Mouse (Mus musculus): ENCODE results near the gene Nek9. TPM values are rescaled to one million over a fixed set of nuclear protein-coding genes. Genes with fewer than 3 reads are reported as not detected.
A peak's percentile ranks its signal among the peaks of the same experiment; 100 is the strongest.

The Nek9 gene
- polyA plus RNA-seq, 1 experiment from 2014 or later = 10.2 TPM

DNA sequence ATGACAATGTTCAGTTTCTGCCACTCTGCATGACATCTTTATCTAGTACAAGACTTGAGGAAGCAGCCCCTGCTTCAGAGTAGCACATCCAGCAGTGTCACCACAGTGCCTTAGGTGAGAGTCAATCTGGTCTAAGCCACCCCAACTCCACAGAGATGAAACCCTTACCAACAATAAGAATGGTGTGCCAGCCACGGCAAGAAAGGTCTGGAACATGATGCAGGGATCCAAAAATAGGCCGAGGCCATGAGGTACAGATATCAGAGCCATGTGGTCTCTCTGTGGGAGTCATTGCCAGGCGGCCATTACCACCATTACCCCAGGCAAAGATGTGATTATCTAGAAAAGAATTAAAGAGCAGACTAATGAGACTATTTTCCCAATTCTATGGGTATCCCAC lies 30.5 kb downstream of the Nek9 start:
- no peak overlapping the region for H3K4me3 ChIP-seq (ENCODE audit: low read depth, low read length)
- 86% methylated on average over 3 of the region's 3 CpGs for WGBS
- H3K9me3 ChIP-seq (ENCODE audit: control insufficient read depth) = no peaks in the 10 kb centered on the region
- H3K4me2 ChIP-seq (replicated peaks; ENCODE audit: low read depth) = no peak overlapping the region
- ATAC-seq = no peak
- no peak overlapping the region for H3K27ac ChIP-seq (ENCODE audit: low read depth, low read length)
- H3K4me1 ChIP-seq (replicated peaks; ENCODE audit: control insufficient read depth, insufficient read depth, low read length) = no peaks in the 10 kb centered on the region
- H3K36me3 ChIP-seq (ENCODE audit: control insufficient read depth, insufficient read depth) = peaks cover 90% of the 10 kb centered on the region
- no peak for TF ChIP-seq CTCF (IDR thresholded peaks at IDR 0.05; ENCODE audit: low read depth)
- H3K9ac ChIP-seq (ENCODE audit: low read depth, low read length) = no peak overlapping the region
- no peaks in the 10 kb centered on the region for H3K27me3 ChIP-seq (replicated peaks; ENCODE audit: control insufficient read depth, insufficient read depth, low read length)

DNA sequence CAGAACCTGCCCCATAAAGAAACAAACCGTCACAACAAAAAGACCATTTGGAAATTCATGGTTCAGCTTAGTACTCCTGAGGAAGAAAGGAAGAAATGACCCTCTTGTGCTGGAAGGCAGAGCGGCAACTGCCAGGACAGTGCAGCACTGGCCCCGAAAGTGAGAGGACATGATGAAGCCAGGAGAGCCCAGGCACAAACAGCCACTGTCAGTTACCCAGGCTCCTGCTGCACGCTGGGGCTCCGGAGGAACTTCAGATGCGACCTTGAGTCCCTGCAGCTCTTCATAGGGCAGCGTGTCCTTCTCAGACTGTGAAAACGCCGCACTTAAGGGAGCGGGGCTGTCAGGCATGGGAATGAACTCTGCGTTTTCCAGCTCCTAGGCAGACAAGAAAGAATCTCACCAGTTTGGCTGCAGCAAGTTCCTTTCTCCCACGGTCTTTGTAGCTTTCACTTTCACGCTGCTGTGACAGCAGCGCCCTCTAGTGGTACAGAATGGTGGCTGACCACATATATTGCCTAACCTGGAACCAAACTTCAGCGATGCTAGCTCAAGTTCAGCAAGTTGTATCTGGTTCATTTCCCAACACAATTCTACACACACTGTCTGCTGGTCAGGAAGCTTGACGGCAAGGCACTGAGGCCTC lies 33.8 kb downstream of the Nek9 start:
- no peak overlapping the region for H3K4me3 ChIP-seq (ENCODE audit: low read depth, low read length)
- no peak overlapping the region for H3K9ac ChIP-seq (ENCODE audit: low read depth, low read length)
- H3K4me2 ChIP-seq (replicated peaks; ENCODE audit: low read depth) = peak overlapping the region; percentile 35
- H3K36me3 ChIP-seq (ENCODE audit: control insufficient read depth, insufficient read depth) = peaks cover 90% of the 10 kb centered on the region
- WGBS = 44% methylated on average over 16 of the region's 16 CpGs
- no peak overlapping the region for H3K27ac ChIP-seq (ENCODE audit: low read depth, low read length)
- ATAC-seq = peak; percentile 55
- TF ChIP-seq CTCF (IDR thresholded peaks at IDR 0.05; ENCODE audit: low read depth) = peak; percentile 100
- no peaks in the 10 kb centered on the region for H3K27me3 ChIP-seq (replicated peaks; ENCODE audit: control insufficient read depth, insufficient read depth, low read length)
- H3K4me1 ChIP-seq (replicated peaks; ENCODE audit: control insufficient read depth, insufficient read depth, low read length) = no peaks in the 10 kb centered on the region
- H3K9me3 ChIP-seq (ENCODE audit: control insufficient read depth) = no peaks in the 10 kb centered on the region

DNA sequence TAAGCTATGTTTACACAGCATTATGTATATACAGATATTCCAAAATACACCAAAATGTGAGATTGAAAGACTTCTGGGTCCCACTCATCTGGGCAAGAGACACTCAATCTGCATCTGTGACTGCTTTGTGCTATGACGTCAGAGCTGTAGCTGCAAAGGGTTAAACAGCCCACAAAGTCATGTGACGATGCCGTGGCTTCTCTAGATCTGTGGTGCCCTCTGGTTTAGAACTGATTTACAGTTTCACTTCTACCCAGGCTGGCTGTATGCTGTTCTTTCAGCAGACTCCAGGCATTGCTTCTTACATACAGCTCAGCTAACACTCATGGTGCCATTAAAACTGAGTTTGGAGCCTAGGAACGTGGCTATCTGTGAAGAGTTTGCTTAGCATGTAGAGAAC lies 34.4 kb downstream of the Nek9 start:
- H3K36me3 ChIP-seq (ENCODE audit: control insufficient read depth, insufficient read depth) = peaks cover 84% of the 10 kb centered on the region
- no peak overlapping the region for H3K27ac ChIP-seq (ENCODE audit: low read depth, low read length)
- H3K4me2 ChIP-seq (replicated peaks; ENCODE audit: low read depth) = no peak overlapping the region
- no peaks in the 10 kb centered on the region for H3K9me3 ChIP-seq (ENCODE audit: control insufficient read depth)
- ATAC-seq = no peak
- H3K27me3 ChIP-seq (replicated peaks; ENCODE audit: control insufficient read depth, insufficient read depth, low read length) = no peaks in the 10 kb centered on the region
- WGBS = 59% methylated on average over 4 of the region's 4 CpGs
- no peak overlapping the region for H3K4me3 ChIP-seq (ENCODE audit: low read depth, low read length)
- no peak overlapping the region for H3K9ac ChIP-seq (ENCODE audit: low read depth, low read length)
- TF ChIP-seq CTCF (IDR thresholded peaks at IDR 0.05; ENCODE audit: low read depth) = 0 out of 2 replicates have a peak, but pooled peaks have one; percentile 21
- H3K4me1 ChIP-seq (replicated peaks; ENCODE audit: control insufficient read depth, insufficient read depth, low read length) = no peaks in the 10 kb centered on the region

DNA sequence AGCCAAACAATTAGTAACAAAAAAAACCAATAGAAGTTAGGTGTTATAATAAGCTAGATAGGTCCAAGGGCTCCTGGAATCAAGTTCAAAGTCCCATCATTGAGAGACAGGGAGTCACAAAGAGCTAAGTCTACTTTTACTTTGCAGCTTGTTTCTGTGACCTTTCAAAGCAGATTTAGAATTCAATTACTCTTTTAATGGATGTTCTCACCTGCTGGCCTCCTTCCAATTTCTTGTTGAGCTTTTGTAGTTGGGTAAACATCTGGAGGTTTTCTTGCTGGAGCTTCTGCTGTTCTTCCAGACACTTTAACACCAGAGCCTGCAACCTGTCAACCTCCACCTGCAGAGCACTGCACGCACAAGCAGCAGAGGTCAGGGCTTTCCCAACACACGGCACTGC lies 35.9 kb downstream of the Nek9 start:
- TF ChIP-seq CTCF (IDR thresholded peaks at IDR 0.05; ENCODE audit: low read depth) = no peak
- H3K27me3 ChIP-seq (replicated peaks; ENCODE audit: control insufficient read depth, insufficient read depth, low read length) = no peaks in the 10 kb centered on the region
- 56% methylated on average over 2 of the region's 2 CpGs for WGBS
- ATAC-seq = no peak
- H3K36me3 ChIP-seq (ENCODE audit: control insufficient read depth, insufficient read depth) = peaks cover 69% of the 10 kb centered on the region
- H3K27ac ChIP-seq (ENCODE audit: low read depth, low read length) = no peak overlapping the region
- no peaks in the 10 kb centered on the region for H3K4me1 ChIP-seq (replicated peaks; ENCODE audit: control insufficient read depth, insufficient read depth, low read length)
- H3K4me3 ChIP-seq (ENCODE audit: low read depth, low read length) = no peak overlapping the region
- no peaks in the 10 kb centered on the region for H3K9me3 ChIP-seq (ENCODE audit: control insufficient read depth)
- no peak overlapping the region for H3K4me2 ChIP-seq (replicated peaks; ENCODE audit: low read depth)
- no peak overlapping the region for H3K9ac ChIP-seq (ENCODE audit: low read depth, low read length)

DNA sequence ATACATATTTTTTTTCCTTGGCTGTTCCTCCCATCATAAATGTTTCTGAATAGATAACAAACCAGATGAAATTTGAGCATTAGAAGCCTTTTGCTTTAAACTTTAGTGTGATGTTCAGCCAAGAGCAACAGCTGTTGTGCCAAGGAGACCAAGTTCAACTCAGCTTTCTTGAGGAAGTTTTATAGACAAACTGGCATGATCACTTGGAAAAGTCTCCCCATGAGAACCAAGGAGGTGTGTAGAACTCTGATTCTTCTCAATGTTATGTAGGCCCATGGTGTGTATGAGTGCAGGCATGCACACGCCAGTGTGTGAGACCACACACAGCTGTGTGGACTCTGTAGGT lies 40.4 kb downstream of the Nek9 start:
- peaks cover 28% of the 10 kb centered on the region for H3K36me3 ChIP-seq (ENCODE audit: control insufficient read depth, insufficient read depth)
- ATAC-seq = no peak
- no peak overlapping the region for H3K4me3 ChIP-seq (ENCODE audit: low read depth, low read length)
- no peaks in the 10 kb centered on the region for H3K9me3 ChIP-seq (ENCODE audit: control insufficient read depth)
- no peaks in the 10 kb centered on the region for H3K27me3 ChIP-seq (replicated peaks; ENCODE audit: control insufficient read depth, insufficient read depth, low read length)
- H3K9ac ChIP-seq (ENCODE audit: low read depth, low read length) = no peak overlapping the region
- H3K4me1 ChIP-seq (replicated peaks; ENCODE audit: control insufficient read depth, insufficient read depth, low read length) = no peaks in the 10 kb centered on the region
- no peak overlapping the region for H3K27ac ChIP-seq (ENCODE audit: low read depth, low read length)
- TF ChIP-seq CTCF (IDR thresholded peaks at IDR 0.05; ENCODE audit: low read depth) = no peak
- WGBS = 63% methylated on average over 1 of the region's 1 CpGs
- no peak overlapping the region for H3K4me2 ChIP-seq (replicated peaks; ENCODE audit: low read depth)

DNA sequence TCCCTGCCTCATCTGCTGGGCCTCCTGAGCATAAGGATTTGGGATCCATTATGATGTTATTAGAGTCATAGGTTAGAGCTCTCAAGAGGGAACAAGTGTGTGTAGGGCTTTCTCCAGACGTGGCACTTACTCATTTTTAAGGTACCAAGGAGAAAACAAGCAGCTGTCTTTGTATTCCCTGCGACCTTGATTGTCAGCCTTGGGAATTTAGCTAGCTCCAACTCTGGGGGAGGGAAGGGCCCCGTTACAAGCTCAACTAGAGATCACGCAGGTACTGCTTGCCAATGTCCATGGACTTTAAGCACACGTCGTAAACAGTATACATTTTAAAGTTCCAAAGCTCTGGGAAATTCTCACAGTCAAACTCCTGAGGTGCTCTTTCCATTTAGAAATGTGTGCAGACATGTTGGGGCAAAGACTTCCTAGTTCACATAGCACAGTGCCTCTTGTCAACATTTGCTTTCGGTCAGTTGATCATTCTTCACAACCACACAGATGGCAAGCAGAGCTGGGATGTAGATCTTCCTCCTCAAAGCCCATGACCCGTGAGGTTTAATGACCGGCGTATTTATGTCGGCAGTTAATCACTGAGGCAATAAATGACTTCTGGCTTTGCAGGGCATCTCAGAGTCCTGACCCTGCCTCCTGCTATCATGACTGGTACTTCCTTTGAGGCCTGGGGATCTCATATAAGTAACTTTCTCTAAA lies 40.9 kb downstream of the Nek9 start:
- ATAC-seq = peak; percentile 61; the same call in 1 of the 2 replicates

More for the DNA sequence above, 40.9 kb downstream of the Nek9 start:
- 31% methylated on average over 11 of the region's 11 CpGs for WGBS
- H3K27me3 ChIP-seq (replicated peaks; ENCODE audit: control insufficient read depth, insufficient read depth, low read length) = no peaks in the 10 kb centered on the region
- H3K4me2 ChIP-seq (replicated peaks; ENCODE audit: low read depth) = no peak overlapping the region
- no peak overlapping the region for H3K4me3 ChIP-seq (ENCODE audit: low read depth, low read length)
- no peak overlapping the region for H3K9ac ChIP-seq (ENCODE audit: low read depth, low read length)
- H3K4me1 ChIP-seq (replicated peaks; ENCODE audit: control insufficient read depth, insufficient read depth, low read length) = no peaks in the 10 kb centered on the region
- TF ChIP-seq CTCF (IDR thresholded peaks at IDR 0.05; ENCODE audit: low read depth) = no peak
- H3K9me3 ChIP-seq (ENCODE audit: control insufficient read depth) = no peaks in the 10 kb centered on the region
- H3K27ac ChIP-seq (ENCODE audit: low read depth, low read length) = no peak overlapping the region
- H3K36me3 ChIP-seq (ENCODE audit: control insufficient read depth, insufficient read depth) = peaks cover 24% of the 10 kb centered on the region

All from intestine, postnatal 0 days (tissue).